Comparison of ENCODE assay signal across 15 mouse cellular contexts in genomic region chr11:21089571-21089970, GRCm38 (mm10).
"Had no signal": no experiment of that assay in that cellular context is flagged by ENCODE, and none has a peak within 500 bp of the region (broad histone marks: within the 10 kb centered on the region; RNA-seq: fewer than 3 reads in every experiment).

No protein-coding gene starts in this region.

- H3K36me3 ChIP-seq: midbrain, embryonic 12.5 days had no signal

- DNase-seq: kidney, adult 2 months; kidney, postnatal 25 days; layer of hippocampus, postnatal 36 days; liver, postnatal 0 days; lung, embryonic 14.5 days; lung, postnatal 10 days; lung, postnatal 4 days; thymus, postnatal 36 days had no signal

- H3K27ac ChIP-seq: kidney, postnatal 0 days; left cerebral cortex, adult 2 months; liver, embryonic 14.5 days; midbrain, embryonic 12.5 days had no signal

- H3K4me3 ChIP-seq: left cerebral cortex, adult 2 months; midbrain, embryonic 12.5 days; myocyte had no signal

- H3K4me2 ChIP-seq: lung, embryonic 14.5 days; midbrain, embryonic 12.5 days had no signal

- ATAC-seq: intestine, postnatal 0 days; liver, postnatal 0 days; midbrain, embryonic 16.5 days had no signal

- H3K9ac ChIP-seq: liver, embryonic 14.5 days; liver, postnatal 0 days; lung, embryonic 14.5 days; midbrain, embryonic 12.5 days had no signal

- H3K27me3 ChIP-seq: midbrain, embryonic 12.5 days had no signal

- H3K9me3 ChIP-seq: midbrain, embryonic 12.5 days had no signal
